Mouse (Mus musculus): ENCODE results near the gene Mcoln2. TPM values are rescaled to one million over a fixed set of nuclear protein-coding genes. Genes with fewer than 3 reads are reported as not detected.

Mcoln2 gene
- total and polyA plus RNA-seq, 3 experiments, result 31.0 to 34.9 (median 32.0) TPM

GRCm38 (mm10) chr3:146233741-146234140 lies 84.1 kb downstream of the Mcoln2 start:
- H3K27ac ChIP-seq (ENCODE audit: insufficient read depth, low read depth), result no peak overlapping the region
- no peak overlapping the region for H3K9ac ChIP-seq (ENCODE audit: insufficient read depth, low read depth)
- TF ChIP-seq MAX (IDR thresholded peaks at IDR 0.05; ENCODE audit: low read length) (no peak), SMC3 (IDR thresholded peaks at IDR 0.05; ENCODE audit: low read depth, low read length) (no peak), HCFC1 (IDR thresholded peaks at IDR 0.05; ENCODE audit: low read depth, low read length) (no peak), BHLHE40 (IDR thresholded peaks at IDR 0.05; ENCODE audit: low read depth, low read length) (no peak), RCOR1 (conservative IDR thresholded peaks at IDR 0.05; ENCODE audit: low read depth, low read length) (no peak)
- DNase-seq (ENCODE audit: extremely low read depth), result no peak
- no peaks in the 10 kb centered on the region for H3K79me2 ChIP-seq (replicated peaks; ENCODE audit: control insufficient read depth, extremely low read depth, insufficient read depth, poor library complexity, severe bottlenecking)
- H3K27me3 ChIP-seq (replicated peaks), result peaks cover 2% of the 10 kb centered on the region
- dilution Hi-C loops (cut with MboI; ENCODE audit: extremely low pct_ligation_motif_present, extremely low pct_unique_long_range_greater_than_20kb, low sequenced_read_pairs), result no loop called here
- H3K4me3 ChIP-seq (replicated peaks in 1 of 3; ENCODE audit: low read depth in 2 of 3, low read length in 2 of 3, poor library complexity in 1 of 3), result no peak overlapping the region
- no peaks in the 10 kb centered on the region for H3K9me3 ChIP-seq (replicated peaks; ENCODE audit: low read length)
- peak overlapping the region; percentile 80; the same call in 1 of the 2 replicates for H3K4me2 ChIP-seq (ENCODE audit: insufficient read depth, low read depth, poor library complexity, severe bottlenecking)
- in situ Hi-C loops (cut with MboI; ENCODE audit: low pct_ligation_motif_present, low pct_unique_long_range_greater_than_20kb, low sequenced_read_pairs), result no loop called here
- no peaks in the 10 kb centered on the region for H3K36me3 ChIP-seq (replicated peaks in 1 of 2; ENCODE audit: control insufficient read depth in 1 of 2, insufficient read depth in 1 of 2, low read length in 1 of 2)
- H3K4me1 ChIP-seq (ENCODE audit: control insufficient read depth in 1 of 2, insufficient read depth in 2 of 2), result peaks cover 9 to 23% of the 10 kb centered on the region in 2 experiments

DNA sequence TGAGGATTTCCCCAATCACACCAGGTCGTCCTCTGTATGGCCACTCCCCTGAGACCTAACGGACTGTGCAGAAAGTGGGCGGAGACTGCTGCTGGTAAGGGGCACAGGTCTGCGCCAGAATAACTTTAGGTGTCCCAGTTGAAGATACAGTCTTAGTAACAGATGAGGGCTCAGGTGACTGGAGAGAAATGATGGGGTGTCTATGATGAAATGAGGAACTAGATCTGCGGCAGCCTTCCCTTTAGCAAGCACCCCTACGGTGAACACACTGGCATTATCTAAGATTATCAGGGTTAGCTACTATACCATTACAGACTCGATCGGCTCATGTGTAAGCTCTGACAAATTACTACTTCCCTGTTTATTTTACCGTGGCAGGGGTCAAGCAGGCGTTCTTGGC lies 84.9 kb downstream of the Mcoln2 start:
- H3K36me3 ChIP-seq (replicated peaks in 1 of 2; ENCODE audit: control insufficient read depth in 1 of 2, insufficient read depth in 1 of 2, low read length in 1 of 2), result no peaks in the 10 kb centered on the region
- in situ Hi-C loops (cut with MboI; ENCODE audit: low pct_ligation_motif_present, low pct_unique_long_range_greater_than_20kb, low sequenced_read_pairs), result no loop called here
- H3K9me3 ChIP-seq (replicated peaks; ENCODE audit: low read length), result no peaks in the 10 kb centered on the region
- no peak overlapping the region for H3K9ac ChIP-seq (ENCODE audit: insufficient read depth, low read depth)
- no peaks in the 10 kb centered on the region for H3K79me2 ChIP-seq (replicated peaks; ENCODE audit: control insufficient read depth, extremely low read depth, insufficient read depth, poor library complexity, severe bottlenecking)
- H3K4me3 ChIP-seq (replicated peaks in 1 of 3; ENCODE audit: low read depth in 2 of 3, low read length in 2 of 3, poor library complexity in 1 of 3), result no peak overlapping the region
- H3K4me1 ChIP-seq (ENCODE audit: control insufficient read depth in 1 of 2, insufficient read depth in 2 of 2), result peaks cover 9 to 23% of the 10 kb centered on the region in 2 experiments
- peak overlapping the region; percentile 80 for H3K4me2 ChIP-seq (ENCODE audit: insufficient read depth, low read depth, poor library complexity, severe bottlenecking)
- dilution Hi-C loops (cut with MboI; ENCODE audit: extremely low pct_ligation_motif_present, extremely low pct_unique_long_range_greater_than_20kb, low sequenced_read_pairs), result no loop called here
- peaks cover 2% of the 10 kb centered on the region for H3K27me3 ChIP-seq (replicated peaks)
- no peak for TF ChIP-seq USF1 (IDR thresholded peaks at IDR 0.05; ENCODE audit: low read depth, low read length)
- TF ChIP-seq ETS1 (conservative IDR thresholded peaks at IDR 0.05; ENCODE audit: low read depth, low read length), result no peak
- no peak for TF ChIP-seq ELF1 (IDR thresholded peaks at IDR 0.05; ENCODE audit: low read depth, low read length)
- TF ChIP-seq CTCF (conservative IDR thresholded peaks at IDR 0.05 in 1 of 2, IDR thresholded peaks at IDR 0.05 in 1 of 2; ENCODE audit: low read depth in 2 of 2, low read length in 2 of 2), result no peak
- TF ChIP-seq ZMIZ1 (IDR thresholded peaks at IDR 0.05; ENCODE audit: low read depth, low read length), result no peak
- TF ChIP-seq POLR2A (IDR thresholded peaks at IDR 0.05; ENCODE audit: low read depth, low read length), result no peak
- no peak for TF ChIP-seq MEF2A (IDR thresholded peaks at IDR 0.05; ENCODE audit: borderline replicate concordance, low read depth, low read length)
- H3K27ac ChIP-seq (ENCODE audit: insufficient read depth, low read depth), result no peak overlapping the region
- peak; percentile 61 for DNase-seq (ENCODE audit: extremely low read depth)

GRCm38 (mm10) chr3:146236280-146236679 lies 86.6 kb downstream of the Mcoln2 start:
- in situ Hi-C loops (cut with MboI; ENCODE audit: low pct_ligation_motif_present, low pct_unique_long_range_greater_than_20kb, low sequenced_read_pairs) (no loop called here), dilution Hi-C loops (cut with MboI; ENCODE audit: extremely low pct_ligation_motif_present, extremely low pct_unique_long_range_greater_than_20kb, low sequenced_read_pairs) (no loop called here)
- Histone ChIP-seq H3K4me2 (ENCODE audit: insufficient read depth, low read depth, poor library complexity, severe bottlenecking) (no peak overlapping the region), H3K79me2 (replicated peaks; ENCODE audit: control insufficient read depth, extremely low read depth, insufficient read depth, poor library complexity, severe bottlenecking) (no peaks in the 10 kb centered on the region), H3K9me3 (replicated peaks; ENCODE audit: low read length) (no peaks in the 10 kb centered on the region), H3K27me3 (replicated peaks) (peaks cover 2% of the 10 kb centered on the region), H3K36me3 (replicated peaks in 1 of 2; ENCODE audit: control insufficient read depth in 1 of 2, insufficient read depth in 1 of 2, low read length in 1 of 2) (no peaks in the 10 kb centered on the region), H3K4me1 (ENCODE audit: control insufficient read depth in 1 of 2, insufficient read depth in 2 of 2) (peaks cover 9 to 23% of the 10 kb centered on the region in 2 experiments), H3K27ac (ENCODE audit: insufficient read depth, low read depth) (no peak overlapping the region), H3K9ac (ENCODE audit: insufficient read depth, low read depth) (no peak overlapping the region), H3K4me3 (replicated peaks in 1 of 3; ENCODE audit: low read depth in 2 of 3, low read length in 2 of 3, poor library complexity in 1 of 3) (no peak overlapping the region)
- TF ChIP-seq MAX (IDR thresholded peaks at IDR 0.05; ENCODE audit: low read length) (no peak), RAD21 (IDR thresholded peaks at IDR 0.05; ENCODE audit: low read depth, low read length) (no peak), EP300 (IDR thresholded peaks at IDR 0.05; ENCODE audit: low read length) (no peak), TCF12 (IDR thresholded peaks at IDR 0.05; ENCODE audit: low read depth, low read length) (no peak), ZMIZ1 (IDR thresholded peaks at IDR 0.05; ENCODE audit: low read depth, low read length) (no peak)
- no peak for DNase-seq (ENCODE audit: extremely low read depth)
